Mouse (Mus musculus) frontal cortex, adult 2 months (tissue): Measurements from ENCODE around the gene Tom1. TPM values are rescaled to one million over a fixed set of nuclear protein-coding genes. Genes with fewer than 3 reads are reported as not detected.

Experiments used
- DNase-seq, 2 experiments: peaks; one replicate each; pipeline ENCODE4 v3.0.0; 2022; ENCODE audit warnings: low spot score in 1 of 2; ENCODE audit errors: extremely low spot score in 1 of 2
- polyA plus RNA-seq: library from polyadenylated mRNA; depleted of rRNA; stranded (reverse); fragments of >200 nt; gene quantifications from 2 replicates; pipeline ENCODE4 v1.2.3, GENCODE M21; 2012; rRNA removed

Tom1 gene
- polyA plus RNA-seq, 1 experiment = 49.6 TPM

DNA sequence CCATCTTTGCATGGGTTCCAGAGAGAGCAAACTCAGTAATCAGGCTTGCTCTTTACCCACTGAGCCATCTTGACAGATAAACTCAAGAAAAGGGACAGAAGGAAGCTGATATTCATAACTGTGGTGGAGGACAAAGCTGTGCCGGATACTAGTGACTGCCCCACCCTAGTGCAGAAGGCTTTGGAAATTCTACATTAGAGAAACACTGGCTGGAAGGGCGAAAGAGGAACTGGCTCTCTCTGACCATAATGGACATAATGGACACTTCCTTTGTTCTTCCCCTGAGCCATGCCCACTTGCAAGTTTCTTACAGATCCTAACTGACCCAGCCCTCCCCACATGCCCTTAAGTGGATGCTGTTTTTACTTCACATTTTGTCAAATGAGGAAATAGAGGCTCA, 52.5 kb downstream of the Tom1 start:
- no peak for DNase-seq

DNA sequence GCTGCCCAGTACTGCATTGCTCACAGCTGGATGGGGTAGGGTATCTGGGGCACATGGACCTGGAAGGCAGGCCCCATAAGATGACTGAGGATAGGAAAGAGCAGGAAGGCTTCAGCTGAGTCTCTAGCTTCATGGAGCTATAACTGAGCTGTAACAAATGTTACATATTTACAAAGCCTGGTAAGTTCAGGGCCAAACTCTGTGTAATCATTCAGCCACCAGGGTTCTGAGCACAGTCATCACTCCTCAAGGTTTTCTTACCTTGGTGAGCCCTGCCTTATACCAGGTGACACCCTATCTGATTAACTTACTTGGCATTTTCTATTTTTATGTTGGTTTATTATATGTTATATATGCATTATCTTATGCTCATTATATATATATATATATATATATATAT, 53.6 kb downstream of the Tom1 start:
- DNase-seq = no peak

DNA sequence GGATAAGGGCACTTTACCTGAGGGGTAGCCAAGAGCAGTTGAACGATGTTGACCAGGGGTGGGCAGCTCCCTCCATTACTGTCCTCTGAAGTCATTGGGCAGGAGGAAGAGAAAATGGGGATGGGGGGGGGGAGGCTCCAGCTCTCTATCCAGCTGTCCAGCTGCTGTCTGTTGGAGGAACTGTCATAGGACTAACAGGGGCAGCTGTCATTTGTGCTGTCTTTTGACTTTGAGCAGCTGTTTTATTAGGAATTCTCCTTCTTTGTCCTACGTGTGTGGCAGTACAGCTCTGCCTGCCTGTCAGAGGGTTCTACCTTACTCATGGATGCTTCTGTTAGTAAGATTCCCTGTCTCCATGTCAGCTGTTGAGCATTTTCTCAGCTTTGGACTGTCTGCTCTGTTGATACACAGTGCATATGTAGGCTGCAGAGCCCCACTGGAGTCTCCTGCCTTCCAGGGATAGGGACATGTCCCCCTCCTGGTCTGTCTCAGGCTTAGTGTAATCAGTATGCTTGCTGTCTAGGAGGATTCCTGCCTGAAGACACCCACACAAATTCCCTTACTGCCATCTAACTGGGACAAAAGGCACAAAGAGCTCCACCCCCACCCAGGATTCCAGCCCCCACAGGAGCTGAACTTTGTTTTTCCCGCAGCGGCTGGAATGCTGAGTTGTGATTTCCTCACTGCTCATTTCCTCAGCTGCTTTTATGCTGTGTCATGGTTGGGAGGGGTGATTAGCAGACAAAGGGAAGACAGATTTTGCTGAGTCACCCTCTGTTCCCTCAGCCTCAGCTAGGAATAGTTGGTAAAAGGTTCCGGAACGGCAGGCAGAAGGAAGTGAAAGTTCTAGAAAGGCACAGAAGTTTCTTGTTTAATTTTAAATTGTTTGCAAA, 55.7 kb downstream of the Tom1 start:
- DNase-seq = peak; percentile 76 to 88

DNA sequence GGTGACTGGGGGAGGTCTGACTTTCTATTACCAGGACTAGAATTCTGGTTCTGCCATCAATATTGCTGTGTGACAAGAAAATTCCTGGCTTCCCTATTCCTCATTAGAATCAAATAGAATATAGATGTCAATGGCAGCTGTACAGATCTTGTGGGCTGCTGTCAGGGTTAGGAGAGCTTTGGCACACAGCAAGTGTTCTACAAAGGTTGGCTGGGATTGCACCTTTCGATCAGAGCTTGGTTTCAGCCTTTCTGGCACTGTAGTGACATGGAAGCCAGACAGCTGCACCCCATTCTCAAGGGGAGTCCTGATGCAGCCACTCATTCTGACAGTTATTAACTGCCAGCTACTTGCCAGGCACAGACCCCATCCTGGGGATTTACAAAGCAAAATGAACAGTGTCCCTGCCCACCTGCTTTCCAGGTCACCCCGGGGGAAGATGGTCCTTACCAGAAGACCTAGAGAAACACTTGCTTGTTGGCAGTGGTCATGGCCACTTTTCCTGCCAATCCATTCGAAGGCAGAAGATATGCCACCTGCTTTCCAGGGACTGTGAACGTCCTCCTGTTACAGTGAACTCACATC, 57.4 kb downstream of the Tom1 start:
- DNase-seq = no peak

DNA sequence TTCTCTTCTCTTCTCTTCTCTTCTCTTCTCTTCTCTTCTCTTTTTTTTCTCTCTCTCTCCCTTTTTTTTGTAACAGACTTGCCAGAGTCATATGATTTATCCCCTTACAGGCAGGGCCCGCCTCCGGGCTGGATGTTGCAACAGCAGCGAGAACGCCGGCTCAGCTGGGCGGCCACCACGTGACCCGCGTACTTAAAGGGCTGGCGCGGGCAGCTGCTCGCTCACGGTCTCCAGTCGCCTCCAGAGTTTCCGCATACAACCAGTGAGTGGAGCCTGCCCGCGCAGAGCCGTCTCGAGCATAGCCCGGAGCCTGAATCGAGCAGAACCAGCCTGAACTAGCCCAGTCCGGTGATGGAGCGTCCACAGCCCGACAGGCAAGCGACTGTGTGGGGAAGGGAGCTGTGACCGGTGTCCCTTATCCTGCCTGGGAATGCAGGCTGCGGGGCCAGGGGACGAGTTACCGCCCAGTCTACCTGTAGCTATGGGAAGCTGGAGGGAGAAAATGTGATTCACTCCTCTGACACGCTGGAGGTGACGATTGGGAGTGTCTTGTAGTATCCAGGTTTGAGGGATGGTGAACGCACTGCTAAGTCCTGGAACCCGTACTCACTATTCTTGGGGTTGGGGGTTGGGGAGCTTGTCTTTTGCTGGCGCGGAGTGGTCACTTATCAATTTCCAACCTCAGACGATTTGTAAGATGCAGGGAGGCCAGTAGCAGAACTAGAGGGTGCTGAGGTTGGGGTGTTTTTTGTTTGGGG, 60.1 kb downstream of the Tom1 start, which contains the start of gene Hmox1:
TSS of gene Hmox1 (plus strand) at position 223 of the 758 bp plus-strand sequence.
- DNase-seq = peak; percentile 82 to 90

DNA sequence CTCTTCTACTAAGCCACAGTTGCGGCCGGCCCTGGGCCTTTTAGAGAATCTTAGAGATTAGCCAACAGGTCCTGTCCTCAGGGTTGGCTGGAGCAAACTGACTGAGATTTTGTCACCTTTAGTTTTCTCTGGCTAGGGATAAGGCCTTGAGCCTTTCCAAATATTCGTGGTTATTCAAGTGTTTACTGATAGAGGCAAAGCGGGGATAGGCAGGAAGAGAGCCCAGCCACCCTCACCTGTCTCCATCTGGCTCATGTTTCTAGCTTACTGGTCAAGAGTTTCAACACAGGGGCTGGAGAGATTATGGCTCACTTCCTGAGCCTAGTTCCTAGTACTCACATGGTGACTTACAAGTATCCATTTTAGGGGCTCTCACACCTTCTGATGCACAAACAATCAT, 69.5 kb downstream of the Tom1 start:
- no peak for DNase-seq

DNA sequence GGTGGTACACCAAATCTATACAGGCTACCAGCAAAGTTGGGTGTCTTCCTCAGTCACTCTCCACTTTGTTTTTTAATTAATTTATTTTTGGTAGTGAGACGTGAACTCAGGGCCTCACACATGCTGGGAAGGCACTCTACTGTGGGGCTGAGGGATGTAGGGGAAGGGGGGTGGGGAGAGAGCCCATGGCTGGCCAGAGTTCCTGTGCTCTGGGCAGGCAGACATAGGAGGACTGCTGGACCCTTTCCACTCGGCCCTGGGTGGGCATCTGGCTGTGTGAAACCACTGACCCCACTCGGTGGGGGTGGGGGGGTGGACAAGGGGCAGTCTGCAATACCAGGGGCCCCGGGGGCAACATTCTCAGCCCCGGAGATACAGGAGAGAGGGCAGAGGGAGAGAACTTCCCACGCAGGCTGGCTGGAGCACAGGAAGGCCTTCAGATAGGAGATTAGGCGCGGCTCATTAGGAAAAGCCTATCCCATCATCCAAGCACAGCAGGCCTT, 69.9 kb downstream of the Tom1 start:
- no peak for DNase-seq

DNA sequence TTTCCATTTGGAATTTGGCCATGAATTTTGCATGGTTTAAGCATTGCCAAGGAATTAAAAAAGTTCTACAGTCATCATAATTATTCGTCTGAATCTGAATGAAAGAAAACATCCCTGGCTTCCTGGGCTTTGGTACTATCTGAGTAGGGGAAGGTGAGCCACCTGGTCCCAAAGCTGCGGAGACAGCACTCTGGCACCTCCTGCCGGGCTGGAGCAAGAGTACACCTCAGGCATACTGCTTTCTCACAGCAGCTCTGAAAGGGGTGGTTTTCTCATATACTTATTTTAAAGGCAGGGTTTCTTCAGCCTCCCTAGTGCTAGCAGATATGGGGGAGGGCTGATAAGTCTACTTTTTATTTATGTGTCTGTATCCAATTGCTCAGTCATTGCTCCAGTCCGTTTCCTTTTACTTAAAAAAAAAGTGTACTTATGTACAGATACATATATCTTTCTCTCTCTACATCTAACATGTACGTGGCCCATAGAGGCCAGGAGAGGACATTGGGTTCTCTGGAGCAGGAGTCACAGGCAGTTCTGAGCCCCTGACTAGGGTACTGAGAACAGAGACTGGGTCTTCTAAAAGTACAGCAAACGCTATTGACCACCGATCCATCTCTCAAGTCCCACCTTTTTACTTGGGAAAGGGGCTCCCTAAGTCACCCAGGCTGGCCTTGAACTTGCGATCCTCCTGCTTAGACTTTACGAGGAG, 75.2 kb downstream of the Tom1 start:
- DNase-seq = peak; percentile 36 to 83

DNA sequence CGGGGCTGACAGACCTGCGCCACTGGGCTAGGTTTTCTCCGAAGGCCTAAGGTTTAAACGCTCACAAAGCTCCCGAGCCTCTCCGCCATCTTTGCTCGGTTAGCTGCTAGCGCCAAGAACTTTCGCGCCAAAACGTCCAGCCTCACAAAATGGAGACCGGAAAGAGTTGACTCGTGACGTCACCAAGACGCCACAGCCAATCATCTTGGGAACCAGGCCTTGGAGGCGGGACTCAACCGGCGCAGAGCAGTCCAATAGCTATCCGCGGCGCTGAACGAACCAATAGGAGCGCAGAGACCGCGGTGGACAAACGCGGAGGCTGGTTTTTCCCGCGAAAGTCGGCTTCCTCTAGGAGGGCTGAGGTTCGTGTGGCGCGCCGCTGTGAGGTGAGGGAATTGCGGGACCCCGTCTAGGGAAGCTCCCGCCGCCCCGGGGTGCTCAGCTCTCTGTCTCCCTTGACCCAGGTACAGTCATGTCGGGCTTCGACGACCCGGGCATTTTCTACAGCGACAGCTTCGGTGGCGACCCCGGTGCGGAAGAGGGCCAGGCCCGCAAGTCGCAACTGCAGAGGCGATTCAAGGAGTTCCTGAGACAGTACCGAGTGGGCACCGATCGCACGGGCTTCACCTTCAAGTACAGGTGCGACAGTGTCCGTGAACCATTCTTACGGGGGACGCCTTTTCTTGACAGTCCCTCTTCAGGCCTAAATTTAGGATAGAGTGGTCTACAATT, 75.9 kb downstream of the Tom1 start, which contains the start of gene Mcm5:
TSS of gene Mcm5 (plus strand) at position 334 of the 732 bp plus-strand sequence.
- DNase-seq = peak; percentile 99 to 100

DNA sequence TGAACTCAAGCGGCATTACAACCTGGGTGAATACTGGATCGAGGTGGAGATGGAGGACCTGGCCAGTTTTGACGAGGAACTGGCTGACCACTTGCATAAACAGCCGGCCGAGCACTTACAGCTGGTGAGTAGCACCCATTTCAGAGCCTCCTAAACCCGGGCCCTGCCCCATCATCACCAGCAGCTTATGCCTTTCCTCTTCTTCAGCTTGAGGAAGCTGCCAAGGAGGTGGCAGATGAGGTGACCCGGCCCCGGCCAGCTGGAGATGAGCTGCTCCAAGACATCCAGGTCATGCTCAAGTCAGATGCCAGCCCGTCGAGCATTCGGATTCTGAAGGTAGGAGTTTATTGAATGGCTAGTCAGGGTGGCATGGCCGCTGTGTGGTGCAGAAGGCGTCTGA, 76.6 kb downstream of the Tom1 start:
- DNase-seq = no peak

DNA sequence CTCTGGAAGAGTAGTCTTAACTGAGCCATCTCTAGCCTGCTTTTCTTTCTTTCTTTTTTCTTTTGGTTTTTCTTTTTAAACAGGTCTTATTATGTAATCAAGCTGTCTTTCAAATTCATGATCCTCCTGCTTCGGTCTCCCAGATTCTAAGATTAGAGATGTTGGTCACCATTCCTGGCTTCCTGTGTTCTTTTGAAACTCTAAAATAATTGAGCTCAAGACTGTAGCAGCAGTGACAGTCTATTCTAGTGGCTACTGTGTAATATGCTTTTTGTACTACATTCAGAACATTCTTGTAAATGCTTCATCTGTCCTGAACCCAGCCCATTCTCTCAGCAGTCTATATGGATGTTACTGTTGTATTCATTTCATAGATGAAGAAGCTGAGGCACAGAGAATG, 85.0 kb downstream of the Tom1 start:
- DNase-seq = no peak

DNA sequence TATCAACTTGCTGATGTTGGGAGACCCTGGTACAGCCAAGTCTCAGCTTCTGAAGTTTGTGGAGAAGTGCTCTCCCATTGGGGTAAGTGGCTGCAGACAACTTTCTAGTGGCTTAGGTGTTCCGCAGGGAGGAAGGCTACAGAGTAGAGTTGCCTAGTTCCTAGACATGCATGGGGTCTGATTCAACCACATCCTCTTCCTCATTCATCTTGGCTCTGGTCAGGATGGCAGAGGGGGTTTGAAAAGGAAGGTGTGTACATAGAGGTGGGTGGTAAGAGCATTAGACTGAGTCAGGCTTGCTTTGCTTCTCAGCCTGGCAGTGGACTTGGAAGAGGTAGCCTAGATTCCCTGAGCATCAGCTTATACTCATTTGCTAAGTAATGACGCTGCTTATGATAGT, 85.8 kb downstream of the Tom1 start:
- no peak for DNase-seq

Other genes with a start within 250 kb of the Tom1 start
- gene Isx, start 160.5 kb upstream of the Tom1 start, polyA plus RNA-seq = not detected in 2 replicates
- 33.6 and 37.0 TPM in 2 replicates for gene Hmgxb4, start 40.3 kb upstream of the Tom1 start, polyA plus RNA-seq
- 9.8 TPM in 2 replicates for gene Hmox1, start 59.9 kb downstream of the Tom1 start, polyA plus RNA-seq
- 7.5 and 7.6 TPM in 2 replicates for gene Mcm5, start 75.9 kb downstream of the Tom1 start, polyA plus RNA-seq
- gene Rasd2, start 180.2 kb downstream of the Tom1 start, polyA plus RNA-seq = 39.5 and 57.3 TPM in 2 replicates